Mouse (Mus musculus) testis, adult 2 months (tissue): ENCODE measurements around the gene Mxra7. TPM values are rescaled to one million over a fixed set of nuclear protein-coding genes. Genes with fewer than 3 reads are reported as not detected.

Source experiments
- H3K27ac ChIP-seq: fragments of 200-500 bp; 2 replicates; pipeline ENCODE4 v1.5.1; 2012; ENCODE audit warnings: low read depth, low read length; ENCODE audit not compliant: control insufficient read depth, insufficient read depth
- H3K27me3 ChIP-seq: fragments of 200-500 bp; 2 replicates; pipeline ENCODE4 v1.6.1; 2012; ENCODE audit warnings: mild to moderate bottlenecking, low read length, moderate library complexity; ENCODE audit not compliant: control insufficient read depth, insufficient read depth
- H3K36me3 ChIP-seq: fragments of 200-500 bp; 2 replicates; pipeline ENCODE4 v1.6.1; 2012; ENCODE audit warnings: mild to moderate bottlenecking, low read length; ENCODE audit not compliant: control insufficient read depth, insufficient read depth
- H3K4me1 ChIP-seq: fragments of 200-500 bp; 2 replicates; pipeline ENCODE4 v1.6.1; 2012; ENCODE audit warnings: low read length; ENCODE audit not compliant: control insufficient read depth, insufficient read depth
- H3K4me3 ChIP-seq: fragments of 200-500 bp; 2 replicates; pipeline ENCODE4 v1.5.1; 2012; ENCODE audit warnings: low read depth, mild to moderate bottlenecking, low read length, moderate library complexity, mixed read lengths; ENCODE audit not compliant: control insufficient read depth
- CTCF ChIP-seq: fragments of 200-500 bp; IDR thresholded peaks from 2 replicates; pipeline ENCODE4 v1.5.1; 2012; ENCODE audit warnings: low read depth, mild to moderate bottlenecking, inconsistent platforms, low read length, moderate library complexity; ENCODE audit not compliant: control insufficient read depth, insufficient read depth, insufficient replicate concordance
- POLR2A ChIP-seq: fragments of 200-500 bp; IDR thresholded peaks from 2 replicates; pipeline ENCODE4 v1.6.1; 2012; ENCODE audit warnings: low read depth, mild to moderate bottlenecking, inconsistent platforms, low read length, moderate library complexity; ENCODE audit not compliant: control insufficient read depth
- polyA plus RNA-seq: library from polyadenylated mRNA; depleted of rRNA; stranded (reverse); fragments of >200 nt; gene quantifications from 2 replicates; pipeline ENCODE4 v1.2.3, GENCODE M21; 2012

Gene Mxra7
- polyA plus RNA-seq, 1 experiment, result 8.2 TPM

GRCm38 (mm10) chr11:116816769-116817168 is 11.1 kb downstream of the Mxra7 start:
- TF ChIP-seq POLR2A, result no peak
- TF ChIP-seq CTCF, result no peak
- Histone ChIP-seq H3K4me1 (peaks cover under 1% of the 10 kb centered on the region), H3K36me3 (no peaks in the 10 kb centered on the region), H3K27me3 (no peaks in the 10 kb centered on the region), H3K4me3 (no peak overlapping the region), H3K27ac (peak overlapping the region; percentile 56; the same call in 1 of the 2 replicates)

GRCm38 (mm10) chr11:116814884-116815415 is 12.9 kb downstream of the Mxra7 start:
- Histone ChIP-seq H3K4me1 (peaks cover 5% of the 10 kb centered on the region), H3K4me3 (no peak overlapping the region), H3K27ac (peak overlapping the region; percentile 29), H3K27me3 (no peaks in the 10 kb centered on the region), H3K36me3 (no peaks in the 10 kb centered on the region)
- TF ChIP-seq CTCF (no peak), POLR2A (no peak)

GRCm38 (mm10) chr11:116814076-116814883 is 13.6 kb downstream of the Mxra7 start:
- TF ChIP-seq POLR2A, result no peak
- TF ChIP-seq CTCF, result no peak
- H3K27me3 ChIP-seq, result no peaks in the 10 kb centered on the region
- H3K4me3 ChIP-seq, result no peak overlapping the region
- peak overlapping the region; percentile 52; the same call in 1 of the 2 replicates for H3K27ac ChIP-seq
- peaks cover 5% of the 10 kb centered on the region for H3K4me1 ChIP-seq
- no peaks in the 10 kb centered on the region for H3K36me3 ChIP-seq

- H3K36me3 ChIP-seq, result no peaks in the 10 kb centered on the region
- TF ChIP-seq POLR2A (no peak), CTCF (no peak)
- no peaks in the 10 kb centered on the region for H3K27me3 ChIP-seq
- peaks cover 7% of the 10 kb centered on the region for H3K4me1 ChIP-seq
- peak overlapping the region; percentile 52; the same call in 1 of the 2 replicates for H3K27ac ChIP-seq
- H3K4me3 ChIP-seq, result no peak overlapping the region
Observed at GRCm38 (mm10) chr11:116813610-116814009, 14.2 kb downstream of the Mxra7 start.

DNA sequence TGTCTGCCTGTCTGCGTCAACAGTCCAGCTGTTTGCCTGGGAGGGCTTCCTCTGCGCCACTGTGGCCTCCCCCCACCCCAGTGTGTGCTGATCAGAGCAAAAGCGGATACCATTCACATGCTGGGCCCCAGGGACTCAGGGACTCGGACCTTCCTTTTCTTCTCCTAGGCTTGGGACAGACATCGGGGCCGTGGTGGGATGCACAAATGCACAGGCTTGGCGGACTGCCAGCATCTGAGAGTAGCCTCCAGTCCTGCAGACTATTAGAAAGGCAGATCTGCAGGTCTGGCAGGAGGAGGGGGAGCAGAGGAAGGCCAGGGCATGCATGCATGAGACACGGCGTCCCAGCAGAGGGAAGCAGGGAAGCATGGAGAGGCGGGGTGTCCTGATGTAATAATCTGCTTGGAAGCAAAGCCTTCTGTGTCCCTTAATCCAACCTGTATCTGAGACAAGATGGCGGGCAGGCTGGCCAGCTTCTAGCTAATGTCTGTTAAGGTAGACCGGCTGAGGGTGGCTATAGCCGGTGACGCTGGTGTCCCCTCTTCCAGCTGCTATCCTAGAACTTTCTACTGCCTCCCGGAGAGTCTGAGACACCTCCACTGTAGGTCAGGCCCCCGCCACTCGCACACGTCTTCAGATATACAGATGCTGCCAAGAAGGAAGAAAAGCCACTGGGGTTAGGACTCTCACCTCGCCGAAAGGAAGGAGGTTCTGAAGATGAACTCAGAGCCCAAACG is 14.9 kb downstream of the Mxra7 start:
- Histone ChIP-seq H3K27ac (no peak overlapping the region; the same call in 1 of the 2 replicates), H3K36me3 (no peaks in the 10 kb centered on the region), H3K27me3 (no peaks in the 10 kb centered on the region), H3K4me1 (peaks cover 7% of the 10 kb centered on the region), H3K4me3 (no peak overlapping the region)
- no peak for TF ChIP-seq CTCF
- TF ChIP-seq POLR2A, result no peak

GRCm38 (mm10) chr11:116810983-116811901 is 16.6 kb downstream of the Mxra7 start:
- no peaks in the 10 kb centered on the region for H3K36me3 ChIP-seq
- H3K27me3 ChIP-seq, result no peaks in the 10 kb centered on the region
- TF ChIP-seq CTCF, result no peak
- no peak; the same call in 1 of the 2 replicates for TF ChIP-seq POLR2A
- H3K27ac ChIP-seq, result no peak overlapping the region
- H3K4me1 ChIP-seq, result peaks cover 7% of the 10 kb centered on the region
- H3K4me3 ChIP-seq, result no peak overlapping the region; the same call in 1 of the 2 replicates

DNA sequence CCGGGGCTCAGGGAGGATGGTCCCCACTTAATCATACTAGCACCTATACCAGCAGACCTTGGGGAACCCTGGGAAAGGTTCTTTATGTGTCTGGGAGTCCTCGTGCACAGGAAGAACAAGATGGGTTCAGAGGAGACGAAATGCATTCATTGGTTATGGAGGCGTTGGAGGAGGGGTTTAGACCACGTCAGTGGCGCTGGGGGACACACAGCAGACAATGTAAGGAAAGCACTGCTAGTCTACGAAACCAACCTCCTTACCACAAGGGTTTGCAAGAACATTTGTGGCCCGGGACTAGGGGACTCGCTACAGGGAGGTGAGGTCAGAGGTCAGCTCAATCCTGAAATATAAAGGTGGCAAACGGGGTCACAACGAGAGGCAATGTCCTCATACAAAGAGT is 17.3 kb downstream of the Mxra7 start:
- peaks cover 7% of the 10 kb centered on the region for H3K4me1 ChIP-seq
- H3K4me3 ChIP-seq, result no peak overlapping the region
- TF ChIP-seq CTCF (no peak), POLR2A (no peak)
- H3K27me3 ChIP-seq, result no peaks in the 10 kb centered on the region
- H3K27ac ChIP-seq, result no peak overlapping the region
- H3K36me3 ChIP-seq, result no peaks in the 10 kb centered on the region
